In the genomic region with DNA sequence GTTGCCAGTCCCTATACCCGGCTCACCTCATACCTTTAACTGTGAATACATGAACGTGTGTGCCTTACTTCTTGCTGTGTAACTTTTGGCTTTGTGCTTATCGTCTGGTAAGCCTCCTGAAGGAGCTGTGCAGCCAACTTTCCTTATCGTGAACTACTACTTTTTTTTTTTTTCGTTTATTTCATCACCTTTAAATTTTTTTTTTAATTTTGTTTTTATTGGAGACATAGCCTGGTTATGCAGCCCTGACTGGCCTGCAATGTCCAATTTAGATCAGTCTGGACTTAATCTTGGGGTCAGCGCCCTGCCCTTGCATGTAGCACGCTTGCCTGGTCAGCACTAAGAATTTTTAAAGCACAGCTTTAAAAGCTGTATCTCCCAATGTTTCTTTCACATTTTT, we compare ENCODE assay signal across 19 mouse cellular contexts.
DNase-seq lines count a peak whose midpoint lies in the region; ATAC-seq and TF ChIP-seq lines count a peak whose summit lies in the region.
"Had no signal": no experiment of that assay in that cellular context is flagged by ENCODE, and none has a peak within 500 bp of the region (broad histone marks: within the 10 kb centered on the region; RNA-seq: fewer than 3 reads in every experiment).

No protein-coding gene starts in this region.

- no peak for TF ChIP-seq POLR2A in MEL (IDR thresholded peaks at IDR 0.05; ENCODE audit: control insufficient read depth in 1 of 2, insufficient read depth in 1 of 2, low read depth in 1 of 2, low read length in 2 of 2, poor library complexity in 1 of 2)

- H3K36me3 ChIP-seq in heart, embryonic 13.5 days: no peaks in the 10 kb centered on the region
- H3K36me3 ChIP-seq in MEL (ENCODE audit: control insufficient read depth in 1 of 2, insufficient read depth in 2 of 2, low read length in 2 of 2): no peaks in the 10 kb centered on the region
- H3K36me3 ChIP-seq in embryonic facial prominence, embryonic 10.5 days (replicated peaks): no peaks in the 10 kb centered on the region
- H3K36me3 ChIP-seq: hindbrain, embryonic 13.5 days; kidney, embryonic 15.5 days; limb, embryonic 15.5 days had no signal

- TF ChIP-seq RAD21 in MEL (IDR thresholded peaks at IDR 0.05; ENCODE audit: low read depth, low read length): no peak

- ATAC-seq in heart, embryonic 13.5 days (ENCODE audit: extremely low read depth, insufficient number of reproducible peaks, low FRiP score, low TSS enrichment): no peak
- ATAC-seq: forebrain, embryonic 16.5 days had no signal

- TF ChIP-seq CTCF in MEL (IDR thresholded peaks at IDR 0.05 in 2 of 3, conservative IDR thresholded peaks at IDR 0.05 in 1 of 3; ENCODE audit: control insufficient read depth in 1 of 3, insufficient read depth in 1 of 3, low read depth in 2 of 3, low read length in 3 of 3, poor library complexity in 1 of 3, severe bottlenecking in 1 of 3): no peak

- 65% methylated on average over 7 of the region's 7 CpGs for WGBS in heart, embryonic 13.5 days
- WGBS in embryonic facial prominence, embryonic 10.5 days: 84% methylated on average over 7 of the region's 7 CpGs

- H3K9ac ChIP-seq in heart, embryonic 13.5 days: no peak overlapping the region
- no peak overlapping the region for H3K9ac ChIP-seq in MEL (ENCODE audit: control insufficient read depth, low read depth, low read length, poor library complexity, severe bottlenecking)
- H3K9ac ChIP-seq: hindbrain, embryonic 13.5 days; kidney, embryonic 15.5 days; limb, embryonic 15.5 days had no signal

- H3K27ac ChIP-seq in heart, embryonic 13.5 days (replicated peaks): peak overlapping the region; percentile 53
- H3K27ac ChIP-seq in MEL (ENCODE audit: control insufficient read depth, low read depth, low read length): no peak overlapping the region
- H3K27ac ChIP-seq in embryonic facial prominence, embryonic 10.5 days (replicated peaks): peak overlapping the region; percentile 57
- H3K27ac ChIP-seq: hindbrain, embryonic 13.5 days; kidney, embryonic 15.5 days; left cerebral cortex, adult 2 months; limb, embryonic 15.5 days had no signal

- no peaks in the 10 kb centered on the region for H3K27me3 ChIP-seq in heart, embryonic 13.5 days (replicated peaks)
- no peaks in the 10 kb centered on the region; a peak in 1 of 4 replicates for H3K27me3 ChIP-seq in MEL (ENCODE audit: control insufficient read depth in 1 of 2, insufficient read depth in 2 of 2, low read length in 2 of 2)
- no peaks in the 10 kb centered on the region for H3K27me3 ChIP-seq in embryonic facial prominence, embryonic 10.5 days (replicated peaks; ENCODE audit: low read depth, poor library complexity, severe bottlenecking)
- H3K27me3 ChIP-seq: hindbrain, embryonic 13.5 days; kidney, embryonic 15.5 days; limb, embryonic 15.5 days had no signal

- no peaks in the 10 kb centered on the region for H3K79me2 ChIP-seq in MEL (ENCODE audit: control insufficient read depth, insufficient read depth, low read length, poor library complexity)

- H3K4me1 ChIP-seq in heart, embryonic 13.5 days: peaks cover 49% of the 10 kb centered on the region
- no peaks in the 10 kb centered on the region for H3K4me1 ChIP-seq in MEL (ENCODE audit: control insufficient read depth in 1 of 2, insufficient read depth in 2 of 2, low read length in 2 of 2)
- peaks cover 37% of the 10 kb centered on the region for H3K4me1 ChIP-seq in embryonic facial prominence, embryonic 10.5 days

- H3K4me3 ChIP-seq in heart, embryonic 13.5 days: no peak overlapping the region
- no peak overlapping the region for H3K4me3 ChIP-seq in MEL (ENCODE audit: control insufficient read depth in 1 of 2, insufficient read depth in 1 of 2, low read depth in 2 of 2, low read length in 2 of 2)
- no peak overlapping the region for H3K4me3 ChIP-seq in embryonic facial prominence, embryonic 10.5 days
- H3K4me3 ChIP-seq: hindbrain, embryonic 13.5 days; kidney, embryonic 15.5 days; left cerebral cortex, adult 2 months; limb, embryonic 15.5 days had no signal

- no peak for DNase-seq in heart, postnatal 4 days
- DNase-seq in kidney, adult 9 months: peak; percentile 31
- DNase-seq in kidney, adult 18-20 months: no peak
- DNase-seq in MEL (ENCODE audit: low read depth, low spot score): peak; percentile 5
- no peak for DNase-seq in embryonic facial prominence, embryonic 10.5 days (ENCODE audit: low spot score)
- DNase-seq in gastrocnemius, adult 8-10 months (ENCODE audit: low spot score in 2 of 2): no peak
- DNase-seq in layer of hippocampus, adult 8-10 months (ENCODE audit: low spot score in 2 of 2): no peak
- DNase-seq: adrenal gland, adult 8-10 months; cerebellum, adult 18-20 months; cerebellum, postnatal 14 days; midbrain, embryonic 14.5 days; right cerebral cortex, postnatal 14 days; spleen, adult 18-20 months had no signal

- no peak for TF ChIP-seq EP300 in MEL (IDR thresholded peaks at IDR 0.05; ENCODE audit: low read depth in 1 of 2, low read length in 2 of 2)

- no peak overlapping the region for H3K4me2 ChIP-seq in heart, embryonic 13.5 days
- H3K4me2 ChIP-seq: hindbrain, embryonic 13.5 days; kidney, embryonic 15.5 days; limb, embryonic 15.5 days had no signal

- no peaks in the 10 kb centered on the region for H3K9me3 ChIP-seq in heart, embryonic 13.5 days
- H3K9me3 ChIP-seq in MEL (replicated peaks; ENCODE audit: insufficient read depth, low read length): no peaks in the 10 kb centered on the region
- no peaks in the 10 kb centered on the region for H3K9me3 ChIP-seq in embryonic facial prominence, embryonic 10.5 days
- H3K9me3 ChIP-seq: hindbrain, embryonic 13.5 days; kidney, embryonic 15.5 days; limb, embryonic 15.5 days had no signal

TF ChIP-seq in MEL, 35 proteins besides CTCF, POLR2A, EP300 and RAD21:
- TF ChIP-seq E2F4 (IDR thresholded peaks at IDR 0.05; ENCODE audit: borderline replicate concordance, low read depth, low read length) (no peak), ZNF384 (IDR thresholded peaks at IDR 0.05; ENCODE audit: low read depth, low read length) (peak; percentile 89)

Comparison
In these comparisons a context has a peak if more than half of its experiments do, and no peak if none do; other contexts are left out.
1. DNase-seq: peak in kidney, adult 9 months (single experiment) and MEL (single experiment); none in heart, postnatal 4 days (single experiment), kidney, adult 18-20 months (single experiment), embryonic facial prominence, embryonic 10.5 days (single experiment), gastrocnemius, adult 8-10 months (0 of 2) and layer of hippocampus, adult 8-10 months (0 of 2).